Mouse (Mus musculus) kidney, adult 2 months (tissue): ENCODE results near the gene Rtbdn. TPM values are rescaled to one million over a fixed set of nuclear protein-coding genes. Genes with fewer than 3 reads are reported as not detected.
"Not testable (repeated sequence)": the region's sequence is repeated elsewhere in the genome, so short reads cannot be mapped to it uniquely, and the experiment has no call there.

Source experiments
- DNase-seq: peaks from one replicate; pipeline ENCODE4 v3.0.0; 2021
- H3K27ac ChIP-seq: fragments of 200-500 bp; 2 replicates; pipeline ENCODE4 v1.5.1; 2012; ENCODE audit warnings: low read depth, low read length, control low read depth, inconsistent platforms; ENCODE audit not compliant: insufficient read depth
- H3K27me3 ChIP-seq: fragments of 200-500 bp; replicated peaks from 2 replicates; pipeline ENCODE4 v1.6.1; 2012; ENCODE audit warnings: mild to moderate bottlenecking, moderate library complexity, low read length, inconsistent platforms; ENCODE audit not compliant: control insufficient read depth, insufficient read depth
- H3K36me3 ChIP-seq: fragments of 200-500 bp; 2 replicates; pipeline ENCODE4 v1.6.1; 2012; ENCODE audit warnings: mild to moderate bottlenecking, moderate library complexity, low read length, inconsistent platforms; ENCODE audit not compliant: control insufficient read depth, insufficient read depth
- H3K4me1 ChIP-seq: fragments of 200-500 bp; 2 replicates; pipeline ENCODE4 v1.6.1; 2011; ENCODE audit warnings: low read length; ENCODE audit not compliant: control insufficient read depth, insufficient read depth
- H3K4me3 ChIP-seq: fragments of 200-500 bp; 2 replicates; pipeline ENCODE4 v1.5.1; 2011; ENCODE audit warnings: mild to moderate bottlenecking, low read depth, low read length, control low read depth; ENCODE audit not compliant: insufficient read depth
- CTCF ChIP-seq: fragments of 200-500 bp; conservative IDR thresholded peaks from 2 replicates; pipeline ENCODE4 v1.5.1; 2011; ENCODE audit warnings: low read depth, mild to moderate bottlenecking, control low read depth, low read length, moderate library complexity, mixed read lengths; ENCODE audit not compliant: insufficient read depth, insufficient read length
- POLR2A ChIP-seq: fragments of 200-500 bp; IDR thresholded peaks from one replicate; pipeline ENCODE4 v1.6.1; 2011; ENCODE audit warnings: low read depth, low read length, control low read depth
- WGBS: fragments of 180-500 bp; shearing (Covaris S2); methylation state at CpG from one replicate; pipeline ENCODE4 v1.1.7; 2018; 5-methylcytosine and 5-hydroxymethylcytosine counted together
- polyA plus RNA-seq: library from polyadenylated mRNA; depleted of rRNA; stranded (reverse); fragments of >200 nt; gene quantifications from 2 replicates; pipeline ENCODE4 v1.2.3, GENCODE M21; 2012

Rtbdn gene
- polyA plus RNA-seq, 1 experiment: not detected

DNA sequence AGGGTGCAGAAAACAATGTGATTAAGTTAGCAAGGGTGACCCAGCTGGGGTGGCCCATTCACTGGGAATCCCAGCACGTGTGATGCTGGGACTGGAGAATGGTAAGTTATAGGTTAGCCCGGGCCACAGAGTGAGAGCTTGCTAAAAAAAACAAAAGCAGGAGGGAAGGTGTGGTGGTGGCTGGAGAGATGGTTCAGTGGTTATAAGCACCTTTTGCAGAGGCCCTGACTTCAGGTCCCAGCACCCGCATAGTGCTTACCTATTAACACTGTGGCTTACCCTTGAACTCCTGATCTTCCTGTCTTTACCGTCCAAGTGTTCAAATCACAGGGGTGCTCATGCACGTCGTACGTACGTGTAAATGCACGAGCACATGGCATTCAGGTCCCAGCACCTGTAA is 39.8 kb upstream of the Rtbdn start:
- H3K4me1 ChIP-seq: no peaks in the 10 kb centered on the region; the same call in 1 of the 2 replicates
- no peaks in the 10 kb centered on the region for H3K27me3 ChIP-seq
- no peaks in the 10 kb centered on the region for H3K36me3 ChIP-seq
- no peak for DNase-seq
- WGBS: 77% methylated on average over 9 of the region's 9 CpGs
- TF ChIP-seq CTCF (no peak), POLR2A (no peak)
- H3K4me3 ChIP-seq: no peak overlapping the region
- H3K27ac ChIP-seq: no peak overlapping the region

DNA sequence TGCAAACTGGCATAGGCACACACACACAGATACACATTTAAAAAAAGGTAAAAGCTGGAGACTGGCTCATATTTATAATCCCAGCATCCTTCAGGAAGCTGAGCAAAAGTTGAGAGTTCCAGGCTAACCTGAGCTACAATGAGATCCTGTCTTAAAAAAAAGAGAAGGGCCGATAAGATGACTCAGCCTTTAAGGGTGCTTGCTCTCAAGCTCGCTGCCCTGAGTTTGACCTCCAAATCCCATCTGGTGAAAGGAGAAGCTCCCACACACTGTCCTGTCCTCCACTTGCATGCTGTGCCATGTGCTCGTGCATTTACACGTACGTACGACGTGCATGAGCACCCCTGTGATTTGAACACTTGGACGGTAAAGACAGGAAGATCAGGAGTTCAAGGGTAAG is 39.3 kb upstream of the Rtbdn start:
- no peak for DNase-seq
- TF ChIP-seq CTCF (no peak), POLR2A (no peak)
- WGBS: 47% methylated on average over 8 of the region's 8 CpGs
- Histone ChIP-seq H3K4me3 (no peak overlapping the region), H3K36me3 (no peaks in the 10 kb centered on the region), H3K27ac (no peak overlapping the region), H3K27me3 (no peaks in the 10 kb centered on the region), H3K4me1 (no peaks in the 10 kb centered on the region; the same call in 1 of the 2 replicates)

DNA sequence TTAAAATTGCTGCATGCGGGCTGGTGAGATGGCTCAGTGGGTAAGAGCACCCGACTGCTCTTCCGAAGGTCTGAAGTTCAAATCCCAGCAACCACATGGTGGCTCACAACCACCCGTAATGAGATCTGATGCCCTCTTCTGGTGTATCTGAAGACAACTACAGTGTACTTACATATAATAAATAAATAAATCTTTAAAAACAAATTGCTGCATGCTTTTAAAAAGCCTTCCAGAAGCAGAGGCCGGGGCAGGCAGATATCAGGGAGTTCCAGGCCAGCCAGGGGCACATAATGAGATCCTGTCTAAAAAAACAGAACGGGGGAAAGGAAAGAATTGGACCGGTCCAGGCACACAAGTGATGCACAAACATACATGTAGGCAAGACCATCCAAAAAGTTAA is 38.8 kb upstream of the Rtbdn start:
- not testable (repeated sequence) for DNase-seq, H3K27ac ChIP-seq, H3K27me3 ChIP-seq, H3K4me1 ChIP-seq, H3K36me3 ChIP-seq
- whole genome bisulfite sequencing: 12% methylated on average over 7 of the region's 7 CpGs
- peak overlapping the region; percentile 20; the same call in 1 of the 2 replicates for H3K4me3 ChIP-seq

DNA sequence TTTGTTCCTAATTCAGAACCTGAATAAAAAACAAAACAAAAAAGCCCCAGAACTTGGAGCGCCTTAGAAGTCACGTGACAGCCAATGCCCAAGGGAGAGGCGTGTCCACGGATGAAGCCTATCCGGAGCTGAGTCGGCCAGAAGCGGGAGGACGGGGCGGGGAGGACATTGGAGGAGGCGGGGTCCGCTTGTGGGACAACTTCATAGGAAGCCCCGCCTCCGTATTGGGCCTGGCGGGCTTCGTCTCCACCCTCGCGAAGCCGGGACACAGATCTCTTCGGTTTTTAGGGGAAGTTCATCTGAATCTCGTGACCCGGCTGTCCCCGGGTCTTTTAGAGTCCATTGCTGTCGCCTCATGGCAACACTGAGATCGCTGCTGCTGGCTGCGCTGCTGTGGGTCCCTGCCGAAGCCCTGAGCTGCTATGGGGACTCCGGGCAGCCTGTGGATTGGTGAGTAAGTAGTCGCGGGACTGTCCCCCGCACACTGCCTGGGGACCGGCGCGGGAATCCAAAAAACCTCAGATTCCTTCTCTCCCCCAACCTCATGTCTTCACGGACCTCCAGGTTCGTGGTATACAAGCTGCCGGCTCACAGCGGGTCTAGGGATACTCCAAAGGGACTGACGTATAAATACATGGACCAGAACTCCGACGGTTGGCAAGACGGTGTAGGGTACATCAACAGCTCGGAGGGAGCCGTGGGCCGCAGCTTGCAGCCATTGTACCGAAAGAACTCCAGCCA is 38.2 kb upstream of the Rtbdn start, which contains the start of gene Dnase2a:
Gene Dnase2a (plus strand): TSS at position 140 of the 741 bp plus-strand sequence.
- Histone ChIP-seq H3K36me3 (no peaks in the 10 kb centered on the region), H3K27me3 (no peaks in the 10 kb centered on the region), H3K4me3 (peak within 1 kb of the TSS; percentile 54), H3K4me1 (no peaks in the 10 kb centered on the region; the same call in 1 of the 2 replicates), H3K27ac (no peak within 1 kb of the TSS)
- TF ChIP-seq POLR2A: no peak
- TF ChIP-seq CTCF: no peak
- peak; percentile 99 for DNase-seq
- WGBS: 2% methylated on average over 45 of the region's 45 CpGs

DNA sequence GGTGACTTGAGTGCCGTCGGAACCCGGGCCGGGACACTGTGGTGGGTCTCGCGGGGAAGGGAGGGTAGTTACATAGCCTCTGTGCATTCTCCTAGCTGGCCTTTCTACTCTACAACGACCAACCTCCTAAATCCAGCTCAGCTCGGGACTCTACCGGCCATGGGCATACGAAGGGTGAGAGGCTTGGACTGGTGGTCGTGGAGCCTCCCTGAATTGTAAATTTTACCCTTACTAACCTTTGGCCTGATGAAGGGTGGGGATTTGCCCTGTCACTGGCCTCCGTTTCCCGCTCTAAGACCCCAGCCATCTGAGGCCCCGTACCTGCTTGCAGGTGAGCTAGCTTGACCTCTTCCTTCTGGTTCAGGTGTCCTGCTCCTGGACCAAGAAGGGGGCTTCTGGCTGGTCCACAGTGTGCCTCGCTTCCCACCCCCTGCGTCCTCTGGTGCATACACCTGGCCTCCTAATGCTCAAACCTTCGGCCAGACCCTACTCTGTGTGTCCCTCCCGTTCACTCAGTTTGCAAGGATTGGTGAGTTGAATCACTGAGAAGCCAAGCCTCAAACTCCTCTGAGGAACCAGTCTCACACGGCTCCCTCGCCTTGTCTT is 37.5 kb upstream of the Rtbdn start:
- TF ChIP-seq POLR2A: no peak
- no peak for TF ChIP-seq CTCF
- Histone ChIP-seq H3K4me3 (peak overlapping the region; percentile 54), H3K36me3 (no peaks in the 10 kb centered on the region), H3K27ac (no peak overlapping the region), H3K4me1 (no peaks in the 10 kb centered on the region; the same call in 1 of the 2 replicates), H3K27me3 (no peaks in the 10 kb centered on the region)
- WGBS: 60% methylated on average over 20 of the region's 20 CpGs
- no peak for DNase-seq

DNA sequence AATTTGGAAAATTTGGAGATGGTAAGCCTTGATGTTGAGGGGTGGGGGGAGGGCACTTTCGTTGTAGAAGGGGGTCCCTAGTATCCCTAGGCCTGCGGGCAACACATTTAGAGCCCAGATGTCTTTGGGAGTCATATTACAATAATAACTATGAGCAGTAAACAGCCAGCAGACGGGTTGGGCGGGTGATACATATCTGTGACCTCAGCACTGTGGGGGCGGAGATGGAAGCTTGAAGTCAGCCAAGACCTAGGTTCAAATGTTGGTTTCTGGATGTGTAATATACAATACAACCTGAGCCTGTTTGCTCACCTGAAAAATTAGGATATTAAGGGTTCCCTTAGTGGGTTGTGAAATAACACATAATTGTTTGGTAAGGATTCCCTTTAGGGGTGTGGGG is 36.8 kb upstream of the Rtbdn start:
- 83% methylated on average over 5 of the region's 5 CpGs for WGBS
- no peak for DNase-seq
- no peaks in the 10 kb centered on the region; the same call in 1 of the 2 replicates for H3K4me1 ChIP-seq
- no peaks in the 10 kb centered on the region for H3K27me3 ChIP-seq
- no peak overlapping the region for H3K27ac ChIP-seq
- no peak overlapping the region for H3K4me3 ChIP-seq
- no peak for TF ChIP-seq POLR2A
- H3K36me3 ChIP-seq: no peaks in the 10 kb centered on the region

DNA sequence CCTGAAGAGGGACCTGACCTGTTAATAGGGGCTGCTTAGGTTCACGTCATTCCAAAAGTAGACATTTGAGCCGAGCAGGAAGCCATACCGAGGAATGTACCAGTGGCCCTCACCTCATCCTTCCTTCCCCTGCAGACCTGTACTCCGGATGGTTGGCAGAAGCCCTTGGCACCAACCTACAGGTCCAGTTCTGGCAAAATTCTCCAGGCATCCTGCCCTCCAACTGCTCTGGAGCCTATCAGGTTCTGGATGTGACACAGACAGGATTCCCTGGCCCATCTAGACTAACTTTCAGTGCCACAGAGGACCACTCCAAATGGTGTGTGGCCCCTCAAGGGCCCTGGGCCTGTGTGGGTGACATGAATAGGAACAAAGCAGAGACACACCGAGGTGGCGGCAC is 36.2 kb upstream of the Rtbdn start:
- no peak for DNase-seq
- Histone ChIP-seq H3K4me3 (no peak overlapping the region), H3K27me3 (no peaks in the 10 kb centered on the region), H3K4me1 (no peaks in the 10 kb centered on the region; the same call in 1 of the 2 replicates), H3K36me3 (no peaks in the 10 kb centered on the region), H3K27ac (no peak overlapping the region)
- no peak for TF ChIP-seq POLR2A
- TF ChIP-seq CTCF: no peak
- WGBS: 84% methylated on average over 6 of the region's 6 CpGs

DNA sequence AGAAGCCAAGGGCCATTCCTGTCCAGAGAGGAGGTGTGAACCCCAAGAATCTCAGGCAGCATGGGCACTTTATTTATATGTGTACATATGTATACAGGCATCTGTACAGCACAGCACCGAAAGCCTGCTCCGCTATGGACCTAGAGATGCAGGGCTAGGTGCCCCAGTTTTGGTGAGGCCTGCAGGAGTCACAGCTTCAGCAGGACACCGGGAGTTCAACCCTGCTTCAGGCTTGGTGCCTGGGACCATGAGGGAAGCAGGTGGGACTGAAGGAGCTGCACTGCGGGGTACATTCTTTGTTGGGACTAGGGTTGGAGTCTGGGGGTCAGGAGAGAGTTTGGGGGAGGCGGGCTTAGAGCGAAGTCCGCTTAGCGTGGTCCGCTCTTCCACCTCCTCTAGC is 34.9 kb upstream of the Rtbdn start:
- Histone ChIP-seq H3K4me3 (no peak overlapping the region), H3K27me3 (no peaks in the 10 kb centered on the region), H3K36me3 (no peaks in the 10 kb centered on the region), H3K27ac (no peak overlapping the region), H3K4me1 (no peaks in the 10 kb centered on the region; the same call in 1 of the 2 replicates)
- WGBS: 95% methylated on average over 9 of the region's 9 CpGs
- no peak for TF ChIP-seq POLR2A
- no peak for TF ChIP-seq CTCF
- no peak for DNase-seq
